In the genomic region with DNA sequence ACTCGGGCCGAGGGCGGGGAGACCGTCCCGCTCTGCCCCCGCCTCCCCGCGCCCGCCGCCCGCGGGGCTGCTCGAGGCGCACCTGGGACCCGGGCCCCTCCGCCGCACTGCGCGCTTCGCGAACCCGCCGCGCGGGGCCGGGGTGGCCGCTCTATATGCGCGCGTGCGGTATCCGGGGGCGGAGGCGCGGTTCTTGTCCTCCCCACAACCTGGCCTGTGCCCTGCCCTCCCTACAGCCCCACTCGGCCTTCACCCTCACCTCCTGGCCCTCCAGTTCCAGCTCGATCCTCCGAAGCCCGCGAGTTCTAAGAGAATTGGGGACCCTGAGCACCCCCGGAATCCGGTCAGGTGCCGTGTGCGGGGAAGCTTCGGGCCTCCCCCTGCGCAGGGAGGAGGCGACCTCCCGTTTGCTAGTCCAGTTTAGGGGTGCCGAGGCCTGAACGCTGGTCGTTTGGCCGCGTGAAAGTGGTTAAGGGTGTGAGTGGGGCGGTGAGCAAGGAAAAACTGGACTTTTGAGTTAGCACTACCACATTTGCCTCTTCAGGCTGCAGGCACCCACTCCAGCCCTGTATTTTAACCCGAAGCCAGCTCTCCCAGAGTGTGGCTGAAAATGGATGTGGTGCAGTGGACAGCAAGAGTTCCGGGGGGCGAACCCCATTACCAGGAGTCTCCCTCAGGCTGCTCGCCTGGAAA, we compare ENCODE assay signal across 9 mouse cellular contexts. TPM values are rescaled to one million over a fixed set of nuclear protein-coding genes. Genes with fewer than 3 reads are reported as not detected.
DNase-seq lines count a peak whose midpoint lies in the region; ATAC-seq and TF ChIP-seq lines count a peak whose summit lies in the region.
"Had no signal": no experiment of that assay in that cellular context is flagged by ENCODE, and none has a peak within 500 bp of the region (broad histone marks: within the 10 kb centered on the region; RNA-seq: fewer than 3 reads in every experiment).

No protein-coding gene starts in this region.

- H3K9me3 ChIP-seq in heart, embryonic 11.5 days (replicated peaks; ENCODE audit: control insufficient read depth, low read length): no peaks in the 10 kb centered on the region
- no peaks in the 10 kb centered on the region for H3K9me3 ChIP-seq in ES-E14 (ENCODE audit: control insufficient read depth, insufficient read depth, low read depth, low read length)
- no peaks in the 10 kb centered on the region for H3K9me3 ChIP-seq in hindbrain, embryonic 13.5 days
- H3K9me3 ChIP-seq in midbrain, embryonic 12.5 days: no peaks in the 10 kb centered on the region

- H3K4me2 ChIP-seq in heart, embryonic 11.5 days: peak overlapping the region; percentile 54
- H3K4me2 ChIP-seq in hindbrain, embryonic 13.5 days: peak overlapping the region; percentile 49
- peak overlapping the region; percentile 54 for H3K4me2 ChIP-seq in midbrain, embryonic 12.5 days (replicated peaks)

- no peak for TF ChIP-seq POLR2A in cerebellum, adult 2 months (IDR thresholded peaks at IDR 0.05; ENCODE audit: borderline replicate concordance, insufficient read depth, low read length)

- TF ChIP-seq CTCF in cerebellum, adult 2 months (IDR thresholded peaks at IDR 0.05; ENCODE audit: borderline replicate concordance, insufficient read depth, low read depth, low read length): no peak

- H3K36me3 ChIP-seq in heart, embryonic 11.5 days (ENCODE audit: control insufficient read depth, insufficient read depth, low read length): no peaks in the 10 kb centered on the region
- no peaks in the 10 kb centered on the region for H3K36me3 ChIP-seq in ES-E14 (ENCODE audit: control insufficient read depth, insufficient read depth, low read length, poor library complexity, severe bottlenecking)
- H3K36me3 ChIP-seq in hindbrain, embryonic 13.5 days: no peaks in the 10 kb centered on the region
- no peaks in the 10 kb centered on the region for H3K36me3 ChIP-seq in midbrain, embryonic 12.5 days

- H3K4me3 ChIP-seq in heart, embryonic 11.5 days (ENCODE audit: low read depth, low read length): peak overlapping the region; percentile 34
- H3K4me3 ChIP-seq in ES-E14 (ENCODE audit: insufficient read depth in 1 of 2, low read depth in 1 of 2, low read length in 2 of 2, poor library complexity in 1 of 2, severe bottlenecking in 1 of 2): peak overlapping the region; percentile 34 to 37
- H3K4me3 ChIP-seq in hindbrain, embryonic 13.5 days: peak overlapping the region; percentile 30
- peak overlapping the region; percentile 36 for H3K4me3 ChIP-seq in midbrain, embryonic 12.5 days
- H3K4me3 ChIP-seq in cerebellum, adult 2 months (replicated peaks; ENCODE audit: insufficient read depth, low read depth, low read length): no peak overlapping the region

- 4% methylated on average over 57 of the region's 58 CpGs for WGBS in heart, embryonic 11.5 days (ENCODE audit: insufficient replicate concordance)
- 6% methylated on average over 54 of the region's 58 CpGs for WGBS in hindbrain, embryonic 13.5 days
- 5% methylated on average over 42 of the region's 58 CpGs for WGBS in midbrain, embryonic 12.5 days
- WGBS in cerebellum, adult 2 months: 8% methylated on average over 54 of the region's 58 CpGs

- in situ Hi-C loops in ES-E14 (cut with MboI; ENCODE audit: low sequenced_read_pairs in 2 of 2, unreplicated experiment in 2 of 2): loop anchor here (5.0 to 10.0 kb wide), 2 partner anchors 365 to 367 kb away; no protein-coding TSS in a partner anchor

- no peak for DNase-seq in heart, adult 18-20 months
- no peak for DNase-seq in ES-E14 (ENCODE audit: low read depth, low spot score)
- no peak for DNase-seq in cerebellum, adult 2 months
- DNase-seq in layer of hippocampus, adult 9-11 months: no peak

- no peak overlapping the region for H3K9ac ChIP-seq in heart, embryonic 11.5 days (ENCODE audit: low read depth, low read length)
- H3K9ac ChIP-seq in ES-E14 (ENCODE audit: insufficient read depth, low read depth, low read length, poor library complexity, severe bottlenecking): no peak overlapping the region
- no peak overlapping the region for H3K9ac ChIP-seq in hindbrain, embryonic 13.5 days
- H3K9ac ChIP-seq in midbrain, embryonic 12.5 days (replicated peaks): no peak overlapping the region; the same call in 1 of the 2 replicates

- ATAC-seq in heart, embryonic 11.5 days (replicated peaks; ENCODE audit: insufficient number of reproducible peaks, low FRiP score, low TSS enrichment): no peak
- ATAC-seq in hindbrain, embryonic 13.5 days (ENCODE audit: low FRiP score): 0 out of 2 replicates have a peak, but pooled peaks have one; percentile 7
- 0 out of 2 replicates have a peak, but pooled peaks have one; percentile 10 for ATAC-seq in midbrain, embryonic 12.5 days (ENCODE audit: low FRiP score, low read depth)
- ATAC-seq in megakaryocyte-erythroid progenitor cell, adult 5-6 weeks (replicated peaks; ENCODE audit: low FRiP score, low TSS enrichment, poor library complexity, severe bottlenecking): no peak

- peaks cover 78% of the 10 kb centered on the region for H3K27me3 ChIP-seq in heart, embryonic 11.5 days (ENCODE audit: control insufficient read depth, insufficient read depth, low read length)
- peaks cover 78% of the 10 kb centered on the region for H3K27me3 ChIP-seq in hindbrain, embryonic 13.5 days
- peaks cover 88% of the 10 kb centered on the region for H3K27me3 ChIP-seq in midbrain, embryonic 12.5 days
- H3K27me3 ChIP-seq in cerebellum, adult 2 months (ENCODE audit: control insufficient read depth, insufficient read depth, low read length): peaks cover 18% of the 10 kb centered on the region; the same call in 1 of the 2 replicates

- H3K4me1 ChIP-seq in heart, embryonic 11.5 days (ENCODE audit: control insufficient read depth, insufficient read depth, low read length): peaks cover 13% of the 10 kb centered on the region
- peaks cover 0 to 7% of the 10 kb centered on the region in 2 experiments; a peak in 1 of 4 replicates for H3K4me1 ChIP-seq in ES-E14 (ENCODE audit: control insufficient read depth in 2 of 2, insufficient read depth in 2 of 2, low read length in 2 of 2, poor library complexity in 1 of 2)
- peaks cover 22% of the 10 kb centered on the region for H3K4me1 ChIP-seq in hindbrain, embryonic 13.5 days (replicated peaks)
- peaks cover 18% of the 10 kb centered on the region for H3K4me1 ChIP-seq in midbrain, embryonic 12.5 days
- peaks cover 5% of the 10 kb centered on the region; the same call in 1 of the 2 replicates for H3K4me1 ChIP-seq in cerebellum, adult 2 months (ENCODE audit: control insufficient read depth, insufficient read depth, low read length)

- H3K27ac ChIP-seq in heart, embryonic 11.5 days (ENCODE audit: low read depth, low read length): no peak overlapping the region
- H3K27ac ChIP-seq in ES-E14 (ENCODE audit: insufficient read depth, low read depth, low read length, poor library complexity, severe bottlenecking): no peak overlapping the region
- H3K27ac ChIP-seq in hindbrain, embryonic 13.5 days: no peak overlapping the region
- no peak overlapping the region for H3K27ac ChIP-seq in midbrain, embryonic 12.5 days (replicated peaks)
- no peak overlapping the region for H3K27ac ChIP-seq in cerebellum, adult 2 months (ENCODE audit: insufficient read depth, low read length)

TF ChIP-seq in ES-E14, 5 proteins besides CTCF, POLR2A, EP300 and RAD21:
- TF ChIP-seq HCFC1 (IDR thresholded peaks at IDR 0.05; ENCODE audit: borderline replicate concordance, insufficient read depth, low read length) (no peak), MAFK (IDR thresholded peaks at IDR 0.05; ENCODE audit: insufficient read depth, low read depth, low read length) (no peak), CHD2 (IDR thresholded peaks at IDR 0.05; ENCODE audit: low read depth, low read length) (no peak)

RNA-seq across cellular contexts. Expression of a gene that starts 2.1 kb away (rescaled TPM):
- polyA plus RNA-seq in heart, embryonic 11.5 days (2014; fragmentation: Nextera tagmentation; extraction: Ambion mirVana): not detected in 2 replicates
- not detected for total RNA-seq in heart, adult 18-20 months (2021)
- total RNA-seq in ES-E14 (2012; rRNA removed): 0.13 TPM in 1 of 2 replicates, not detected in the other
- 0.09 TPM in 1 of 2 replicates, not detected in the other for polyA plus RNA-seq in hindbrain, embryonic 13.5 days (2015; fragmentation: Nextera tagmentation; extraction: Ambion mirVana)
- polyA plus RNA-seq in midbrain, embryonic 12.5 days (2016; fragmentation: Nextera tagmentation; extraction: Ambion mirVana): 0.29 and 0.39 TPM in 2 replicates
- total RNA-seq in megakaryocyte-erythroid progenitor cell, adult 5-6 weeks (2014; fragmentation: Nextera tagmentation): not detected in 2 replicates
- total RNA-seq in megakaryocyte-erythroid progenitor cell, adult 5-6 weeks (2017): not detected in 2 replicates
- 0.05 TPM in 1 of 2 replicates, not detected in the other for polyA plus RNA-seq in cerebellum, adult 2 months (2012; rRNA removed)
- total RNA-seq: left cerebral cortex, postnatal 14 days had no signal

Comparison
In these comparisons a context has a peak if more than half of its experiments do, and no peak if none do; other contexts are left out.
1. ATAC-seq: peak in hindbrain, embryonic 13.5 days (single experiment) and midbrain, embryonic 12.5 days (single experiment); none in heart, embryonic 11.5 days (single experiment) and megakaryocyte-erythroid progenitor cell, adult 5-6 weeks (single experiment).
2. Peak in every context shown above with its lines, with median percentiles within 50 percentile points of each other: H3K4me2 ChIP-seq.